Mouse (Mus musculus): ENCODE measurements around the gene Gm40193. TPM values are rescaled to one million over a fixed set of nuclear protein-coding genes. Genes with fewer than 3 reads are reported as not detected.

The Gm40193 gene
- polyA plus RNA-seq, 1 experiment from 2014 or later: not detected

DNA sequence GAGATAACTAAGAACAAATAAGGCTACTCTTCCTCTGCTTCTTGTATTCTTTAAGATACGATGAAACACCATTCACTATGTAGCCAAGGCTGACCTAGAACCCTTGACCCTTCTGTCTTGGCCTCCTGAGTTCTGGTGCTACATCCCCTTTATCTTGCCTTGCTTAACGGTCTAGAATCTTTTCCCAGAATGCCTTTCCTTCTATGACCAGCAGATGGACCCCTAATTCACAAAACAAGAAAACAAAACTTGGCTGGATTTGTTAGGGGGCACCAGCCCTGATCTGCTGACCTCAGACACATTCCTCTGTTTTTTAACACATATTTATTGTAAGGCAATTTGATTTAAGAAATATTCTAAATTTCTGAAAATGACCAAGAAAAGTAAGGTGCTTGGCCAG is 16.4 kb downstream of the Gm40193 start:
- H3K4me2 ChIP-seq (ENCODE audit: low read depth, low read length): no peak overlapping the region
- 15% methylated on average over 2 of the region's 2 CpGs for WGBS (ENCODE audit: insufficient replicate concordance)

DNA sequence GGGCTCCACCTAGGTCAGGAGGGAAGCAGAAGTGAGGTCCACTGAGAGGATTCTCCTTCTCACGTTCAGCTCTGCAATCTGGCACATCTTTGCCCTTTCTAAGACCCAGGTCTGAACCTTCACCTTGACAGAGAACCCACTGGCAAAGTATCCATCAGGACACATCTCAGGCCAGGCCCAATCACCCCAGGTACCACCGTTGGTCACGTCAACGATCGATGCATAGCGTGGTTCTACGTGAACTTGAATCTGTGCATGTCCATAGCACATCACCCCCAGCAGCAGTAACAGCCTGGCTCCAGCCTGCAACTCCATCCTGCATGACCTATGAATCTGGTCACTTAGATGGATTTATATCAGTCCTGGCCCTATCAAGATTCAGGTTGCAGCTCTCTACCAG is 18.5 kb downstream of the Gm40193 start, which contains the start of gene Vmo1:
Gene Vmo1, minus strand, starts transcription at position 329 of the 400 bp plus-strand sequence.
- Histone ChIP-seq H3K27ac (ENCODE audit: low read length) (no peak within 1 kb of the TSS), H3K4me3 (ENCODE audit: low read depth, low read length) (no peak within 1 kb of the TSS), H3K9ac (ENCODE audit: low read depth, low read length) (no peak within 1 kb of the TSS), H3K27me3 (ENCODE audit: control insufficient read depth, insufficient read depth, low read depth, low read length) (peaks cover 3% of the 10 kb centered on the region; the same call in 1 of the 2 replicates), H3K4me2 (ENCODE audit: low read depth, low read length) (no peak within 1 kb of the TSS), H3K36me3 (ENCODE audit: control insufficient read depth, insufficient read depth) (no peaks in the 10 kb centered on the region), H3K9me3 (replicated peaks; ENCODE audit: control insufficient read depth, low read length) (no peaks in the 10 kb centered on the region), H3K4me1 (ENCODE audit: control insufficient read depth, low read depth, low read length) (peaks cover 13% of the 10 kb centered on the region)
- 81% methylated on average over 7 of the region's 7 CpGs for WGBS (ENCODE audit: insufficient replicate concordance)
- ATAC-seq (ENCODE audit: low read depth): no peak

More for the DNA sequence above, 16.4 kb downstream of the Gm40193 start:
- Histone ChIP-seq H3K27me3 (ENCODE audit: control insufficient read depth, insufficient read depth, low read depth, low read length) (peaks cover 7% of the 10 kb centered on the region), H3K9ac (ENCODE audit: low read depth, low read length) (no peak overlapping the region), H3K9me3 (replicated peaks; ENCODE audit: control insufficient read depth, low read length) (no peaks in the 10 kb centered on the region), H3K27ac (ENCODE audit: low read length) (no peak overlapping the region), H3K4me3 (ENCODE audit: low read depth, low read length) (no peak overlapping the region), H3K4me1 (ENCODE audit: control insufficient read depth, low read depth, low read length) (peaks cover 11% of the 10 kb centered on the region), H3K36me3 (ENCODE audit: control insufficient read depth, insufficient read depth) (no peaks in the 10 kb centered on the region)
- no peak for ATAC-seq (ENCODE audit: low read depth)

DNA sequence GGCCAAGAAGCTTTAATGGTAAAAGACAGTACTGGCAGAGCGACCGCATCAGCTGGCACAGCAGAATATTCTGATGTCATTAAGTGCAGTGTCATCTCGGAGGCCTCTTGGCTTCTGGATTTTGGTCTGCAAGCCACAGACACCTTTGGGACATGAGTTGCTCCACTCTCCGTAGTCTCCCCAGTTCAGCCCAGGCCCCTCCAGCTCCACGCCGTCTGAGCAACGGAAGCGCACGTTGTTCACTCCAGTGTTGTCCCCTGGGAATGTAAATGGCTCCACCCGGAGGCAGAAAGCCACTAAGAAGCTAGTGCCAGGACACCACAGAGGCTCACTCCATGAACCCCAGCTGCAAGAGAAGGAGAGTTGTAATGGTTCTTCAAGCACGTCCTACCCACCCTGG is 19.2 kb downstream of the Gm40193 start:
- H3K4me2 ChIP-seq (ENCODE audit: low read depth, low read length): no peak overlapping the region
- H3K9ac ChIP-seq (ENCODE audit: low read depth, low read length): no peak overlapping the region
- no peaks in the 10 kb centered on the region for H3K9me3 ChIP-seq (replicated peaks; ENCODE audit: control insufficient read depth, low read length)
- 59% methylated on average over 11 of the region's 11 CpGs for WGBS (ENCODE audit: insufficient replicate concordance)
- H3K4me3 ChIP-seq (ENCODE audit: low read depth, low read length): no peak overlapping the region
- no peak overlapping the region for H3K27ac ChIP-seq (ENCODE audit: low read length)
- H3K36me3 ChIP-seq (ENCODE audit: control insufficient read depth, insufficient read depth): no peaks in the 10 kb centered on the region
- H3K27me3 ChIP-seq (ENCODE audit: control insufficient read depth, insufficient read depth, low read depth, low read length): peaks cover 3% of the 10 kb centered on the region; the same call in 1 of the 2 replicates
- H3K4me1 ChIP-seq (ENCODE audit: control insufficient read depth, low read depth, low read length): peaks cover 8% of the 10 kb centered on the region
- no peak for ATAC-seq (ENCODE audit: low read depth)

DNA sequence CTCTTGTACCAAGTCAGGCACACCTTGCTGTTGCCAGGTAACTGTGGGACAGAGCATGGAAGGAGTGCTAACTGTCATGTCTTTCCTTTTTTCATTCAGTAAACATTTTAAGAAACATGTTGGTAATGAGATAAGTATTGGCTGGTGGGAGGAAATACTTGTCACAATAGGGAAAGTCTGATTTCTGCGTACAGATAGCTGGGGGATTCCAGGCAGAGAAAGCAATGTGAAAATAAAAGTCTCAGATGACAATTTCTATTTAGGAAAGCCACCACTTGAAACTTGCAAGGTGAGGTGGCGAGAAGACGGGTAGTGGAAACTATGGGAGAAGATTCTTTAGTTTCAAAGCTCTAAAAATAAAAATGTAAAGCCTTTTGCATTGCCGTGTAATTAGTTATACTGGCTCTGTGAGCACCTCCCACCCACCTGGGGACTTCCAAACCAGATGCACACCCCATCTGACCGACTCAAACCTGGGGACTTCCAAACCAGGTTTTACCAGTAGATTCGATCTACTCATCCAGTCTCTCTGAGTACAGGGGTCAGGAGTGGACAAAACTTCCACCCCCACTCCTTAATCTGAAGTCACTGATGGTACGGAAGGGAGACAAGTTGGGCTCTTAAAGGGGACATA is 19.9 kb downstream of the Gm40193 start:
- peaks cover 2% of the 10 kb centered on the region for H3K4me1 ChIP-seq (ENCODE audit: control insufficient read depth, low read depth, low read length)
- H3K4me3 ChIP-seq (ENCODE audit: low read depth, low read length): no peak overlapping the region
- H3K27ac ChIP-seq (ENCODE audit: low read length): no peak overlapping the region
- no peak overlapping the region for H3K9ac ChIP-seq (ENCODE audit: low read depth, low read length)
- WGBS (ENCODE audit: insufficient replicate concordance): 57% methylated on average over 7 of the region's 7 CpGs
- no peak for ATAC-seq (ENCODE audit: low read depth)
- no peaks in the 10 kb centered on the region for H3K36me3 ChIP-seq (ENCODE audit: control insufficient read depth, insufficient read depth)
- H3K4me2 ChIP-seq (ENCODE audit: low read depth, low read length): no peak overlapping the region
- peaks cover 3% of the 10 kb centered on the region; the same call in 1 of the 2 replicates for H3K27me3 ChIP-seq (ENCODE audit: control insufficient read depth, insufficient read depth, low read depth, low read length)
- H3K9me3 ChIP-seq (replicated peaks; ENCODE audit: control insufficient read depth, low read length): no peaks in the 10 kb centered on the region

DNA sequence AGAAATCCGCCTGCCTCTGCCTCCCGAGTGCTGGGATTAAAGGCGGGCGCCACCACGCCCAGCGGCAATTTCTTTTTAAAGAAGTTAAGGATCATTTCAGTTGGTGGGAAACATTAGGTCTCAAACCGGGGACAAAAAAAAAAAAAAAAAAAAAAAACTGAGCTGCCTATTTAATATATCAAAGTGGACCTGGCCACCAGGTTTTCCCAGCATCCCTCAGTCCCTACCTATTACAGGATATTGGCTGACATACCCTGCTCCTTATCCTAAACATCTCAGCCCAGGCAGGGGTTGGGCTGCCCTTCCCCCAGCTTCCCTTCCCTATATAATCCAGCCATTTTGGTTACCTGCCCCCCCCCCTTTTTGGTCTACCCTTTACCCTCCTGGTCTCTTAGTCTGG is 20.9 kb downstream of the Gm40193 start:
- no peaks in the 10 kb centered on the region for H3K9me3 ChIP-seq (replicated peaks; ENCODE audit: control insufficient read depth, low read length)
- no peak overlapping the region for H3K9ac ChIP-seq (ENCODE audit: low read depth, low read length)
- no peak overlapping the region for H3K4me3 ChIP-seq (ENCODE audit: low read depth, low read length)
- WGBS (ENCODE audit: insufficient replicate concordance): 72% methylated on average over 7 of the region's 7 CpGs
- H3K36me3 ChIP-seq (ENCODE audit: control insufficient read depth, insufficient read depth): no peaks in the 10 kb centered on the region
- ATAC-seq (ENCODE audit: low read depth): no peak
- H3K27ac ChIP-seq (ENCODE audit: low read length): no peak overlapping the region
- H3K4me1 ChIP-seq (ENCODE audit: control insufficient read depth, low read depth, low read length): peaks cover 2% of the 10 kb centered on the region; the same call in 1 of the 2 replicates
- no peak overlapping the region for H3K4me2 ChIP-seq (ENCODE audit: low read depth, low read length)
- H3K27me3 ChIP-seq (ENCODE audit: control insufficient read depth, insufficient read depth, low read depth, low read length): peaks cover 3% of the 10 kb centered on the region; the same call in 1 of the 2 replicates

DNA sequence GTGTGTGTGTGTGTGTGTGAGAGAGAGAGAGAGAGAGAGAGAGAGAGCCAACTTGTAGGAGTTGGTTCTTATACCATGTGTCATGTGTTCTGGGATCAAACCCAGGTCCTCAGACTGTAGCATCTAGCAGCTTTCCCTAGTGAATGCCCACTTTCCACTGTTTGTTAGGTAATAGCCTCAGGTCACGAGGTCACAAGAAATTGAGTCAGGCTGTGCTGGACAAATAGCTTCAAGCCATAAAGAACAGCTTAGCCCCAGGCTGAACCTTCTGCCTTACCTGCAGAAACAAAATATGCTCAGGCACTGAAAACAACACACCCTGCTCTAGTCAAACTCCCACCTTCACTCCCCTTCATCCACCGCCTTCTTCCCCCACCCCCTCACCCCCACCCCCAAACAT is 21.5 kb downstream of the Gm40193 start:
- Histone ChIP-seq H3K27me3 (ENCODE audit: control insufficient read depth, insufficient read depth, low read depth, low read length) (peaks cover 3% of the 10 kb centered on the region; the same call in 1 of the 2 replicates), H3K27ac (ENCODE audit: low read length) (no peak overlapping the region), H3K9ac (ENCODE audit: low read depth, low read length) (no peak overlapping the region), H3K9me3 (replicated peaks; ENCODE audit: control insufficient read depth, low read length) (no peaks in the 10 kb centered on the region), H3K4me2 (ENCODE audit: low read depth, low read length) (no peak overlapping the region), H3K36me3 (ENCODE audit: control insufficient read depth, insufficient read depth) (no peaks in the 10 kb centered on the region), H3K4me1 (ENCODE audit: control insufficient read depth, low read depth, low read length) (peaks cover 2% of the 10 kb centered on the region; the same call in 1 of the 2 replicates), H3K4me3 (ENCODE audit: low read depth, low read length) (no peak overlapping the region)
- 48% methylated on average over 2 of the region's 2 CpGs for WGBS (ENCODE audit: insufficient replicate concordance)
- ATAC-seq (ENCODE audit: low read depth): no peak

DNA sequence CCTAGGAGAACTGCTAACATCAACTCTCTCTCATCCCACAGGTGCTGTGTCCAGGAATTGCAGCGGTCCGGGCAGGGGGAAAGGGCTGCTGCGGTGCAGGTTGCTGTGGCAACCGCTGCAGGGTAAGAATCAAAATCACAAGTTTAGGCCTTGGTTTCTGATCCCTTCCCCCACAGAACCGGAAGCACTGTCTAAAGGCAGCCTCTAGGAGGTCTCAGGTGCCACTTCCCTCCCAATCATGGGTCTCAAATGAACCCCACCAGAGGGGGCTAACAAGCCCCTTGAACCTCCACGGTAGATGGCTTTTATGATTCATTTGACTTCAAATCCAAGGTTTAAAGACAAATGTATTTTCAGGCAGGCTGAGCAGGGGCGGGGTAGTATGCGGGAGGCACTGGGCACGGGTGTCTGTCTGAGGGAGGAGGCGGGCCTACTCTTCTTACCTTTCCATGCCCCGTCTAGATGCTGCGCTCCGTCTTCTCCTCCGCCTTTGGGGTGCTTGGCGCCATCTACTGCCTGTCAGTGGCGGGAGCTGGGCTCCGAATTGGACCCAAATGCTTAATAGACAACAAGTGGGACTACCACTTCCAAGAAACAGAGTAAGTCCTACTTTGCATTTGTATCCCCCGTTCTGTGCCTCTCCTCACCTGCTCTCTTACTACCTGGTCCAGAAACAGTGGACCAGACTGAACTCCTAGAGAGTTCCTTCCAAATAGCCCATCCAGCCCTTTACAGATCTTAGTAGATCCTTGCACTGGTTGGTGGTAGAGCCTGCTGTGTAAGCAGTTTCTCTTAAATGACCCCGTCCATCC is 22.8 kb downstream of the Gm40193 start:
- Histone ChIP-seq H3K36me3 (ENCODE audit: control insufficient read depth, insufficient read depth) (no peaks in the 10 kb centered on the region), H3K4me1 (ENCODE audit: control insufficient read depth, low read depth, low read length) (peaks cover 6% of the 10 kb centered on the region), H3K27me3 (ENCODE audit: control insufficient read depth, insufficient read depth, low read depth, low read length) (peaks cover 3% of the 10 kb centered on the region; the same call in 1 of the 2 replicates), H3K9ac (ENCODE audit: low read depth, low read length) (no peak overlapping the region), H3K27ac (ENCODE audit: low read length) (no peak overlapping the region), H3K4me3 (ENCODE audit: low read depth, low read length) (no peak overlapping the region), H3K9me3 (replicated peaks; ENCODE audit: control insufficient read depth, low read length) (no peaks in the 10 kb centered on the region), H3K4me2 (ENCODE audit: low read depth, low read length) (no peak overlapping the region)
- ATAC-seq (ENCODE audit: low read depth): no peak
- 14% methylated on average over 19 of the region's 19 CpGs for WGBS (ENCODE audit: insufficient replicate concordance)

DNA sequence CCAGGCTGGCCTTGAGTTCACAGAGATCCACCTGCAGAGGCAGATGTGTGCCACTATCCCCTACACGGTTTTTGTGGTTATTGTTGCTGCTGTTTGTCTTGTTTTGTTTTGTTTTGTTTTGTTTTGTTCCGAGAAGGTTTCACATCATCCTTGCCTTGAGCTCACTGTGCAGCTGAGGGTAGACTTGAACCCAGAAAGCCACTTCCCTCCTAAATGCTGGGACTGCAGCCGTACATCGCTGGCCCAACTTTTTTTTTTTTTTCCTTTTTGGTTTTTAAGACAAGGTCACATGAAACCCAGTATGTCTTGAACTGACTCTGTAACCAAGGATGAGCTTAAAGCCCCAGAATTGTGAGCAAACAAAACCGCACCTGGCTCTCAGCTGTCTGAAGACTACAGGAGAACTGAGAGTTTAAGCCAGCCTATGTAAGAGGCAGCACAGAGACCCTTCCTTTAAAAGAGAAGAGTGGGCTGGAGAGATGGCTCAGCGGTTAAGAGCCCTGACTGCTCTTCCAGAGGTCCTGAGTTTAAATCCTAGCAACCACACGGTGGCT is 25.7 kb downstream of the Gm40193 start:
- Histone ChIP-seq H3K27ac (ENCODE audit: low read length) (no peak overlapping the region), H3K4me1 (ENCODE audit: control insufficient read depth, low read depth, low read length) (peaks cover 8% of the 10 kb centered on the region), H3K9ac (ENCODE audit: low read depth, low read length) (no peak overlapping the region), H3K36me3 (ENCODE audit: control insufficient read depth, insufficient read depth) (no peaks in the 10 kb centered on the region), H3K9me3 (replicated peaks; ENCODE audit: control insufficient read depth, low read length) (no peaks in the 10 kb centered on the region), H3K4me2 (ENCODE audit: low read depth, low read length) (no peak overlapping the region), H3K27me3 (ENCODE audit: control insufficient read depth, insufficient read depth, low read depth, low read length) (peaks cover 3% of the 10 kb centered on the region; the same call in 1 of the 2 replicates), H3K4me3 (ENCODE audit: low read depth, low read length) (no peak overlapping the region)
- no peak for ATAC-seq (ENCODE audit: low read depth)
- 57% methylated on average over 7 of the region's 7 CpGs for WGBS (ENCODE audit: insufficient replicate concordance)

All from liver, embryonic 16.5 days (tissue).